Mouse (Mus musculus) urinary bladder, adult 2 months (tissue): ENCODE data around the gene Camp. TPM values are rescaled to one million over a fixed set of nuclear protein-coding genes. Genes with fewer than 3 reads are reported as not detected.
"Not testable (repeated sequence)": the region's sequence is repeated elsewhere in the genome, so short reads cannot be mapped to it uniquely, and the experiment has no call there.

Source experiments
- DNase-seq: peaks from one replicate; pipeline ENCODE4 v3.0.0; 2022; ENCODE audit warnings: low spot score
- polyA plus RNA-seq: library from polyadenylated mRNA; depleted of rRNA; stranded (reverse); fragments of >200 nt; gene quantifications from 2 replicates; pipeline ENCODE4 v1.2.3, GENCODE M21; 2012; rRNA removed

The Camp gene
- polyA plus RNA-seq, 1 experiment, result not detected

DNA sequence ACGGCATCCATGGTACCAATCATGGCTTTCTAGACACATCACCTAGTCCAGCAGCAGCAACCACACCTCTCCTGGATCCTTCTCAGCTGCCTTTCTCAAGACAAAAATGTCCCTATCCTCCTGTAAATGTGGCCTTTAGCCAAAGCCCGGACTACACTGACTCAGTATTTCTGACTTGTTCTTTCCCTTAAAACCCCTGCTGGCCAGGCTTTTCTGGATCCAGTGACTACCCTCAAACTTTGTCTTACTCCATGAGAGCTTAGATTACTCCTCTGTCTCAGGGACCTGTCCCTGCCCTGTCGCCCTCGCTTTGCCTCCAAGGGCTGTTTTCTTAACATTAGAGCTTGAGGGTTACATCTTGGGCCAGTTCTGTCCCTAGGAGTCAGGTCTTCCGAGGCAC lies 682 bp upstream of the Camp start:
- no peak for DNase-seq

DNA sequence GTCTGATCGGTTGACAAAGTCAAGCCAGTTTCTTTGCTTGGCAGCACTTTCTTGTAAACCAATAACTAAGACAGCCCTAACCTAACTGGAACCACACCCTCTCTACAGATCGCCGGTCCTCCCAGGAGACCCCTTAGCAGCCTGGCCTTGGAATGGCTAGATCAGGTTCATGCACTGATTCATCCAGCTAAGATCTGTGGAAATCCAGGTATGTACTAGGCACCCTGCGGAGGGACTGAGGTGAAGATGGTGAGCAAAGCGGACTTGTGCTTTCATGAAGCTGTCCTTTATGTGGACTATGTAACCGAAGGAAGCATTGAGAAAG lies 16.4 kb downstream of the Camp start:
- DNase-seq, result peak; percentile 23

DNA sequence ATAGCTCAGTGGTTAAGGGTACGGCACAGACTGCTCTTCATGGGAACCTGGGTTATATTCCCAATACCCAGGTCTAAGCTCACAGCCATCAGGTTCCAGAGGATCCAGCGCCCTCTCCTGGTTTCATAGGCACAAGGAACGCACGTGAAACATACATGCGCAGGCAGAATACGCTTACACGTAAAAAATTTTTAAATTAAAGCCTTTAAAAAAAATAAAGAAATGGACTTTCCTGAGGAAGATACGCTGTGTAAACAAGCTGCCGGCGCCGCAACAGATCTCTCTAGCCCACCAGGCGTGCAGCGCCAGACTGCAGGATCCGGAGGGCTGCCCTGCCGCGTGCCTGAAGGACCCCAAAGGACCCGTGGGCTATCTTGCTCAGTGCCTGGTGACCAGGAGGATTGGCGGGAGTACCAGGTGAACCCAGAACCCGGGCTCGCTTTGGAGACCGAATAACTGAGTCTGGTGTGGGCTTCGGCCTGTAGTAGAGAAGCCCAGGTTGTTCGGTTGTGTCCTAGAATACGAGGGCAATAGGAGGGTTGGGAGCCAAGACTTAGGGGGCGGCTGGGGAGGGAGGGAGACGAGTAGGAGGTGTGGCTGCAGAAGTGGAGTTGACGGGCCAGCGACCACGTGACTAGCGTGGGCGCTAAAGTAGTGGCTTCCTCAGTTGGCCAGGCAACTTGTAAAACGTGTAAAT lies 16.9 kb downstream of the Camp start, which contains the start of gene Nme6:
Gene Nme6 (plus strand): TSS at position 359 of the 697 bp plus-strand sequence.
- peak; percentile 68 for DNase-seq

DNA sequence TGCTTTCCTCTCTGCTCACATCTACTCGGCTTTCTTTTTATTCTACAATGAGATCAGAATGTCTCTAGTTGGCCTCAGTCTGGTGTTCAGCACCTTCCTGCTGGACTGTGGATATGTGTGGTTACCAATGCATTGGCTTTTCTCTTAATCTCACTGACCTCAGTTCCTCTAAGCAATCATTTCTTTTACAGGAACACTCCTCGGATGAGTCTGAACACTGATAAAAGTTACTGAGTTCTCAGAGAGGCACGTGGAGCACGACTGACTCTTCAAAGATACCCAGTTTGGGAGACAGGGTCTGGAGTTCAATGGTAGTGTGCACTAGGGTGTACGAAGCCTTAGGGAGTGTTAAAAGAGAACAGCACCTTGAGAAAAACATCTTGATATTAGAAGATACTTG lies 23.2 kb downstream of the Camp start:
- no peak for DNase-seq

DNA sequence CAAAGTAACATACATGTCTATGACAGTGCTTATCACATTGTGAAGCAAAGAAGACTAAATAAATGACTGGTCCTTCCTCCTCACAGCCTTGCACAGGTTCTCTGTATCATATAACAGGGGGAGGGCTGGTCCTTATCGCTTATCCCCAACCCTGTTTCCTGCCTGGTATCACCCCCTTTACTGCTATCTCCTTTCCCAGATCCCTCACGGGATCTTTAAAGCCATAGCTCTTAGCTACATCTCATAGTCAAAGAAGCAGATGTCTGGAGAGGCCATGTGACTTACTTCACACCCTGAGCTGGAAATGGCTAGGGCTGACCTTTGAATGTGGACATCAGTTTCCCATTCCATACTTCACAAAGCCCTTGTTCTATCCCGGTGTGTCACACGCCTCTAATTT lies 23.7 kb downstream of the Camp start:
- DNase-seq, result no peak

GRCm38 (mm10) chr9:109816341-109816740 lies 33.1 kb downstream of the Camp start:
- no peak for DNase-seq

DNA sequence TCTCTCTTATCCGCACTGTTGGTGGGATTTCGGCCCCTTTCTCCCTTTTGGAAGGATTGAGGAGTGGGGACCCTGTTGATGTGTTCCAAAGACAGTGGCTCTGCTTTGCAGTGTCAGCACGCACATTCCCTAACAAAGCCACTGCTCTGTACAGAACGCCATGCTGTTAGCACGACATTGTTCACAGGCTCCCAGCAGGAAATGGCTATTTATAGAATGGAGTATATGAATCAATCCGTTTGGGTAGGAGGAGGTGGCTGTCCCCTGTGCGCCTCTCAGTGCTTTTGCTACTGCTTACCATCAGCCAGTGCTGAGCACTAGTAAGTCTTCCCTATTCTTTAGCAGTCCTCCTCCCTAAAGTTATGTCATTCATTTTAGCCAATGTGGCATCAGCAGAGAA lies 36.0 kb downstream of the Camp start:
- DNase-seq, result no peak

DNA sequence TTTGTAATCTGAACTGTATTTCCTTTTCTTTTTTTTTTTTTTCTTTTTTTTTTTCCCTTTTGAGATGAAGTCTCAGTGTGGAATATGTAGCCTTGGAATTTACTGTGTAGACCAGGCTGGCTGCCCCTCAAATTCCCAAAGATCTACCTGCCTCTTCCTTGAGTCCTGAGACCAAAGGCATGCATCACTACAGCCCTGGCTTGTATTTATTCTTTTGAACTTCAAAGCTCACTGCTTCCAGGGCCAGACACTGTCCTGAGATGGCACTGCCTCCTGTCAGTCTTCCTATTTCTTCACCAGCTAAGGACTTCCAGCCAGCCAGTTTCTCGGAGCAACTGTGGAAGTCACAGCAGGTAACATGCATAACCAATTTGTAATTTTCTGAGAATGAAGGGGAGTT lies 37.4 kb downstream of the Camp start, which contains the start of gene Spink8:
Gene Spink8 (plus strand): TSS at position 301 of the 400 bp plus-strand sequence.
- DNase-seq, result no peak

GRCm38 (mm10) chr9:109807898-109808297 lies 41.5 kb downstream of the Camp start:
- no peak for DNase-seq

GRCm38 (mm10) chr9:109806695-109807293 lies 42.6 kb downstream of the Camp start:
- no peak for DNase-seq

GRCm38 (mm10) chr9:109806260-109806659 lies 43.2 kb downstream of the Camp start:
- DNase-seq, result no peak

- DNase-seq, result not testable (repeated sequence)
These were observed 43.8 kb downstream of the Camp start for GRCm38 (mm10) chr9:109805596-109805995.

DNA sequence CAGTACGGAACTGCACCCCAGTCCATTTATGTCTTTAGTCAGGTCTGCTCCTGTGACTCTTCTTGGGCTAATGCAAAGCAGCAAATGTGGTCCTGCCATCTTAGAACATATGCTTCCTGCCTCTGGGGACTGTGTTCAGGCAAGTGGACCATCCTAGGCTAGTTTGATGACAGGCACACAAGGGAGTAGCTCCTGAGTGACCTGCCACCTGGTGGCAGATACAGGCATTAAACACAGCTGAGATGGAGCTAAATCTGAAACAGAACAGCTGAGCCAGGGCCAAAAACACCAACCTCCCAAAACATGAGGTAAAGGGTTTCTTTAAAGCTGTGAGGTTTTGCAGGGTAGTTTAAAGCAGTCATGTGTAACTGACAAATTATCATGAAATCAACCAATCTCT lies 51.4 kb downstream of the Camp start:
- no peak for DNase-seq

Other genes with a start within 250 kb of the Camp start
- gene Fbxw24, start 223.6 kb downstream of the Camp start, polyA plus RNA-seq, result 0.21 and 0.34 TPM in 2 replicates
- gene Fbxw25, start 185.0 kb downstream of the Camp start, polyA plus RNA-seq, result 0.10 TPM in 2 replicates
- 0.94 and 1.1 TPM in 2 replicates for gene Fbxw18, start 146.9 kb downstream of the Camp start, polyA plus RNA-seq
- gene Fbxw26, start 103.5 kb downstream of the Camp start, polyA plus RNA-seq, result 0.34 and 0.61 TPM in 2 replicates
- 8.2 and 17.0 TPM in 2 replicates for gene Fbxw27, start 58.9 kb downstream of the Camp start, polyA plus RNA-seq
- 0.11 and 0.16 TPM in 2 replicates for gene Spink8, start 37.3 kb downstream of the Camp start, polyA plus RNA-seq
- 19.5 and 22.1 TPM in 2 replicates for gene Nme6, start 16.9 kb downstream of the Camp start, polyA plus RNA-seq
- 12.6 and 13.1 TPM in 2 replicates for gene Cdc25a, start 26.0 kb upstream of the Camp start, polyA plus RNA-seq
- 84.3 and 129 TPM in 2 replicates for gene Map4, start 81.8 kb upstream of the Camp start, polyA plus RNA-seq